Mouse (Mus musculus) mammary gland, adult 2 months (tissue): ENCODE measurements around the gene Id4. TPM values are rescaled to one million over a fixed set of nuclear protein-coding genes. Genes with fewer than 3 reads are reported as not detected.

Experiments used
- polyA plus RNA-seq: library from polyadenylated mRNA; depleted of rRNA; stranded (reverse); fragments of >200 nt; gene quantifications from 2 replicates; pipeline ENCODE4 v1.2.3, GENCODE M21; 2012; ENCODE audit warnings: low replicate concordance; rRNA removed

Gene Id4
- 1.8 and 5.9 TPM in 2 replicates for polyA plus RNA-seq

GRCm38 (mm10) chr13:48260690-48261278 lies at the start of gene Id4:
Gene Id4, plus strand, starts transcription at chr13:48261228.

